Mouse (Mus musculus): ENCODE data around the gene Pigl.

The Pigl gene

DNA sequence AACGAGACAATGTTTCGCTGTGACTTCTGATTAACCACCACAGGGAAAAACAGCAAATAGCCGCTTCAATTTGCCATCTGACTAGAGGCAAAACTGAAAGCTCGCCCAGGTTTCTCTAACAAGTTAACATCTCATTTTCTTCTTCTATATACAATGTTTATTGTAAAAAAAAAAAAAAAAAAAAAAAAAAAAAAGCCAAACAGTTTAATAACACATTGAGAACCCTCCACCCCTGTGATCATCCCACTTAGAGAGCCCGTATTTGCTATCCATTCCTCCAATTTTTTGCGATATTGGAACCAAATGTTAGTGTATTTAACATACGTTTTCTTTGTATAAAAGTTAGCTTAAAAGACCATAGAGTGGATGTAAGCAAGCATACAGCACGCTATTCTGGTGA lies 78.8 kb downstream of the Pigl start:
- DNase-seq: no peak

DNA sequence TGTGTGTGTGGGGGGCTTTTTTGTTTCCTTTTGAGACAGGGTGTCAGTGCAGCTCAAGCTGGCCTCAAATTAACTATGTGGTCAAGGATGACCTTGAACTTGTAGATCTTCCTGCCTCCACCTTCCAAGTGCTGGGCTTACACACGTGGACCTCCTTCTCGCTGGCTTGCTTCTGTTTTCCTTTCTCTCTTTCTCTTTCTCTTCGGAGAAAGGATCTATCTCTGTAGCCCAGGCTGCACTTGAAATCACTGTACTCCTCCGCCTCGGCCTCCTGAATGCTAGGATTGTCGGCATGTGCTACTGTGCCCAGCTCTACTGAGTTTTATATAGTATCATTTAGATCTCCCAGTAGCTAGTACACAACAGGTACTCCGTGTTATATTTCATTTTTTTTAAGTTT lies 79.3 kb downstream of the Pigl start:
- DNase-seq: no peak

DNA sequence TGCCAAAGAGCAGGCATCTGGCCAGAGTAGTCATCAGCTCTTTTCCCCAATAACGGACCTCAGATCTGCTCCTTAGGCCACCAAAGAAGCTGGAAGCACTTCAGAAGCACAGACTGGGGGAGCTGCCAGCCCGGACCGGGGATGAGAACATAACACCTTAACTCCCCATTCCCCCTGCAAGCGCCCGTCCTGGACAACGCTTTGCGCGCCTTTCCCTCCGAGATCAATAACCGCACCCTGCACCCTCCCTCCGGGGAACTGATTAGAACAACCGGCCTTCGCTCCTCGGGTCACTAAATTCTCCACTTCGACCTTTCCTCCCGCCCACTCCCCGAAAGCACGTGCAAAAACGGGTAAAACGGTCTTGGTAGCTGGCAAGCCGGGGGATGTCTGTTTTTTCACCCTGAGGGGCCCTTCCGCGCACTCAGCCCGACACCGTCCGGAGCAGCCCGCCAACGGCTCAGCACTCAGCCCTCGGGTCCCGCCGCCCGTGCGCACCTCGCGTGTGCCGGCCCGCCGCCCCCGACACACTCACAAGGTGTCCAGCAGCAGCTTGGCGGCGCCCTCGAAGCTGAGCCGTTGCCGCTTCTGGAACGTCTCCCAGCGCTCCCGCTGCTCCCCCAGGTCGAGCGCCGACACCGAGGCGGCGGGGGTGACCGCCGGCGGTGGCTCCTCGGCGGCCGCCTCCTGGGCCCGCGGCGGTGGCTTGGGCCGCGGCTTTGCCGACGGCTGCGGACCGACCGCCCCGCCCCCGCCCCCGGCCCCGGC lies 80.2 kb downstream of the Pigl start:
- DNase-seq: peak; percentile 52

DNA sequence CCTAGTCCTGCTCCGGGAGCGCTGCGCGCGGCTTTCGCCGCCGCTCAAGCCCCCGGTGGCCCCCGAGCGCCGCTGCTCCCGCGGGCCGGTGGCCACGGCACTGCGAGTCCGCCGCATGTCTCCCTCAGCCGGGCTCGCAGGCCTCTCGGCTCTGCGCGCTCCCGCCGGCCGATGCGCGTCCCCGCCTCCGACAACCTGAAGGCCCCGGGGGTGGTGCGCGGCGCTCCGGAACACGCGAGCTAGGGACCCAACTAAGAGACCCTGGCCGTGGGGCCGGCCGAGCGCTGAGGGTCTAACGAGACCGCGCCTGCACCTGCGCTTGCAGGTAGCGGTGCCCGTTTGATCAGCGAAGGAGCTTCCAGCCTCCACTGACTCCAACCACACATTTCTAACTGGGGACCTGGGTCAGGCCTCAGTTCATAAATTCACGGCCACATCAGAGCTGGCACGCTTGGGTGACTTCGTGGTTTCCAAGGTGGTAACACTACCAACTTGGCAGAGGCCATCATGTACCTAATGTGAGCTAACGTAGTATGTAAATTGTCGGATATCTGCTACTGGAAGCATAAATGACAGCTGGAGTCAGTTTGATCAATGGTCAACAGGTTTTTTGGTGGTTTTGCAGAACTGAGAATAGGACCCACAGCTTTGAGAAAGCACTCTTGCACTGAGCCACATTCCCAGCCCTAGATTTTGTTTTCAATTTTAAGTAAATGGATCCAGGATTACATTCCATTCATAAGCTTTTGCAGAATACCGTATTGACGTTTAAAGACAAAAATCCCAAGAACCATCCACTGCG lies 81.0 kb downstream of the Pigl start, which contains the start of gene Cenpv:
Gene Cenpv, minus strand, starts transcription at position 173 of the 802 bp plus-strand sequence.
- peak; percentile 77 for DNase-seq

DNA sequence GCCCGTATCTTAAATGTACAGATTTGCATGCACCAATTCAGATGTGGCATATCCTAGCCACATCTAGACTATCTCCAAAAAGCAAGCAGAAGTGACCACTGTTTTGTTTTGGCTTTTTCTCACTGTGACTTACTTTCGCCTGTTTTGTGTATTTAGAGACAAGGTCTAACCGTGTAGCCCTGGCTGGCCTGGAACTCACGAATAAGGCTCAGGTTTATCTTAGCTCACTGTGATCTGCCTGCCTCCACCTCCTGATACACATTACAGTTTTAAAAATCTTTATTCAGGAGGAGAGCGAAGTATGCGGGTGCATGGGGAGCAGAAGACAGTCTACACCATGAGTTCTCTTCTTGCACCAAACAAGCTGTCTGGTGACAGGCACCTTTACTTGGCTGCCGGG lies 81.9 kb downstream of the Pigl start:
- DNase-seq: no peak

DNA sequence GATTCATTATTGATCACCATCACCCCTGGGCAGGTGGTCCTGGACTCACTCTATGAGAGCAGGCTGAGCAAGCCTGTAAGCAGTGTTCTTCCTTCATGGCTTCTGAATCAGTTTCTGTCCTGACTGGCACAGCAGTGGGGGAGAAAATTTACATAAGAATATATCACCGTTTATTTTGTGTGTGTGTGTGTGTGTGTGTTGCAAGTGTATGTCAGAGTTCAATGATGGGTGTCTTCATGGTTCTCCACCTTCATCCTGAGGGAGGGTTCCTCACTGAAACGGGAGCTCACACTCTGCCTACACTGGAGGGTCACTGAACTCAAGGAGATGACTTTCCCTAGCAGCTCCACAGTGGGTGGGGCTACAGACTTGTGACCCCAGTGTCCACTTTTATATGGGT lies 82.7 kb downstream of the Pigl start:
- DNase-seq: no peak

DNA sequence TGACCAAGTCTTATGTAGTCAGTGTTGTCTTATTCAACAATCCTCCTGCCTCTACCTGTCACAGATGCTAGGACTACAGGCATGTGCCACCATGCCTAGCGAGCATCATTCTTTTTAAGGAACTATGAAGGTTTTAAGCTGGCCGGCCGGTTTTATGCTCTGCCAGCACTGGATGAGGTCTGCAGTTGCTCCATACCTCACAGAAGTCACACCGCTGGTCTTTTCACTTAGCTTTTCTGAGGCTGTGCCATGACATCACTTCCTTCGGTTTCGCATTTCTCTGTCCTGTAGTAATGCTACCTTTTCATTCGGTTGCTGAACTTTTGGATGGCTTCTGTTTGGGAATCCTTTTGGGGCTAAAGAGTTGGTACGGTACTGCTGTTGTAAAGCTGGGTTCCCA lies 83.3 kb downstream of the Pigl start:
- no peak for DNase-seq

DNA sequence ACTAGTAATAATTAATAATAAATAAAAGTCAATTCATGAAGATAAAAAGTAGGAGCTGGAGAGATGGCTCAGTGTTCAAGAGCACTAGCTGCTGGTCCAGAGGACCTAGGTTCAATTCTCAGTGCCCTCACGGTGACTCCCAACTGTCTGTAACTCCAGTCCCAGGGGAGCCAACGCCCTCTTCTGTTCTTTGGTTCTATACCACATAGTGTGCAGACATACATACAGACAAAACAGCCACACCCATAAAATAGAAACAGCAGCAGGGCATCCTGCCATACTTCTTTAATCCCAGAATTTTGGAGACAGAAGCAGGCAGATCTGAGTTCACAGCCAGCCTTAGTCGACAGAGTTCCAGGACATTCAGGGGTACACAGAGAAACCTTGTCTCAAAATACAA lies 85.7 kb downstream of the Pigl start:
- DNase-seq: no peak

DNA sequence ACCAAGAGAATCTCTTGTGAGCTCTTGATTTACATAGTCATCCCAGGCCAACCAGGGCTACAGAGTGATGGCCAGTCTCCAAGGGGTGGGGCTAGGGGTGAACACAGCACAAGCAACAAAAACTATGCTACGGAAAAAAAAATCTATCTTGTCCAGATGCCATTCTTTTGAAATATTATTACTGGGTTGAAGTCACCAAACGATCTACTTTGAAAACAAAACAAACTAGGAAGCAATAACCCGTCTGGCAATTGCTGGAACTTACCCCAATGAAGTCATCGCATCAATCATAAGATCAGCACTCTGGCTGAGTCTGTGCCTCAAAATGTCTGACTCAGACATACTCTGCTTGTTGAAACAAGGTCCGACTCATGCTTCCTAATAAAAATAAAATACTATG lies 91.5 kb downstream of the Pigl start:
- DNase-seq: peak; percentile 21

DNA sequence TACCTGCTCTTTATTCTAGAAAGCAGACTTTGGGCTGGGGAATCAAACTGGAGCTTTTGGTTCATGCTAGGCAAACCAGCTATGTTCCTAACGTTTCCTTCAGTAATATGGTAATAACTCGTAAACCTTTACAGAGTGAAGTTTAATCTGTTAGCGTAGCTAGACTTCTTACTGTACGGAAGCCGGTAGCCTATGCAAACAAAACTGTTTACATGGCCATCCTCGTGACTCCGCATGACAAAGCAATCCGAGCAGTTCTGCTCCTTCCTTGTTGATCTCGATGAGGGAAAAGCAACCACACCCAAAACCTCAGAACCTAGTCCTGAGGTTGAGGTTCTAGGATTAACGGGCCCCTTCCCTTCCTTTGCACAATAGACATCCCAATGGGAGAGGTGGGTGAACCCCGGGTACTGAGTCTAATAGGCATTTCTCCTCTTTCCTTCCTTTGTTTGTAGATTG lies 92.0 kb downstream of the Pigl start:
- DNase-seq: peak; percentile 65

DNA sequence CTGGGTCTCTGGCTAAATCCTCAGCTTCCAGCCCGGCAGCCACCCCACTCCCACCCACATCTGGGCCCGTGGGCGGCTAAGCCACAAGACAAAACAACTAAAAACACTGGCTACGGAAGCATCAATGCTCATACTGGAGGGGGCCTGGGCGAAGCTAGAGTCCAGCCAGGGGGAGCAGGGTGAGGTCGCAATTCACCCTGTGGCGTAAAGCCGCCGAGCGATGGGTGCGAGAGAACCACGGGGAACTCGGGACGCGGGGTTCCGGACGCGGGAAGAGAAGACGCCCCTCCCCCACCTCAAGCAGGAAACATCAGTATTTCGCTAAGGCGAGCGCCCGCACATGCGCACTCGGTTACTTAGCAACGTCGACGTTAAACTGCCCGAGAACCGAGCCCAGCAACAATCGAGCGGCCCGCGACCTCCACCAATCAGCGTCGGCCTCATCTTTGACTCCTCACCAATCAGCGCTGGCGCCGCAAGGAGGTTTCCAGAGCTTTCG lies 92.5 kb downstream of the Pigl start, which contains the start of gene Ubb:
Gene Ubb, plus strand, starts transcription at position 445 of the 499 bp plus-strand sequence.
- peak; percentile 98 for DNase-seq

DNA sequence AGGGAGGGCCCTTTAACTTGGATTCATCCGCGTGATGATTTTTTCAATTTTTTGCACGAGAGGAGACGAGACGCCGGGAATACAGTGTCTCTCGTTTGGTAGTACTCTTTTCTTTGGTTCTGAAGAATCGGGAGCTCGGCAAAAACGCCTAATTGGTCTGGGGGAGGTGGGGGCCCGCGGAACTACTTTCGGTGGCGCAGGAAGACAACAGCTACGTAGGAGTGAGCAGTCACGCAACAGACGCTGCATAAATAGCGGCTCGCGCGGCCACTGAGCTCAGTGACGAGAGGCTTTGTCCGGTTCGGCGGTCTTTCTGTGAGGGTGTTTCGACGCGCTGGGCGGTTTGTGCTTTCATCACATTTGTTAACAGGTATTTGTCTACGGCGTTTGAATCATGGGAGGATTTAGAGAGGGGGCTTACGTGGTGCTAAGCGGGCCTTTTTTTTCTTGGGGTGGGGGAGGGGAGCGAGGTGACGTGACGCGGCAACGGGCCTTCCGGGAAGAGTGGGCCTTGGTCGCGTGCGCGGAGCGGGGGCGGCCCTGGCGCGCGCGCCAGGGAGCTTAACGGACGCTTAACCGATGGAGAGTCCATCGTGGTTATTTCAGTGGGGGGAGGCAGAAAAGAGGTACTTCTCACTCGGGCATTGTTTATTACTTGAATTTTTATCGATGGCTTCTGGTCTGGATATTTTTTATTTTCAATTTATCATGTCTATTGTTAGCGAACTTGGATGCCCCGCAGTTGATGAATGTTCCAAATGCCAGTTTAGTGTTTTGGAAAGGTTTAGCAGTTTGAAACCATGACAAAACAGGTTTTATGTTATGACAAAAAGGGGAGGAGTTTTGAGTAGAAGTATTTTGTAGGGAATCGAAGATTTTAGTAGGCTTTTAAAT lies 93.2 kb downstream of the Pigl start:
- peak; percentile 90 for DNase-seq

DNA sequence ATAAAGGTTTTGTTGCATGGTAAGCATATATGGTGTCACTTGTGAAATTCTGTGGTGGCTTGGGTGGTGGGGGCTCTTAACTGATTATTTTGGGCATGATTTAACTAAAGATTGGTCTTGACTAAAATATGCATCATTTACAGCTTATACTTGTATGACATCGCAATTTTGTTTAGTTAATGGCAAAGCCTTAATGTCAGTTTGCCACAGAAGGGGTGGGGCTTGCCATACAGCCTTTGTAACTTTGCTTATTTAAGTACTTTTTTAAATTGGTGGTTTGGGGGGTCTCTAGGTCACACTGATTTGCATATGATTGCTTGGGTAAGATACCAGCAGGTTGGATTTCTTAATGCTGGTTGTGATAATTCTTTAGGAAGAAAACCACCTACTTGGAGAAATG lies 94.9 kb downstream of the Pigl start:
- no peak for DNase-seq

DNA sequence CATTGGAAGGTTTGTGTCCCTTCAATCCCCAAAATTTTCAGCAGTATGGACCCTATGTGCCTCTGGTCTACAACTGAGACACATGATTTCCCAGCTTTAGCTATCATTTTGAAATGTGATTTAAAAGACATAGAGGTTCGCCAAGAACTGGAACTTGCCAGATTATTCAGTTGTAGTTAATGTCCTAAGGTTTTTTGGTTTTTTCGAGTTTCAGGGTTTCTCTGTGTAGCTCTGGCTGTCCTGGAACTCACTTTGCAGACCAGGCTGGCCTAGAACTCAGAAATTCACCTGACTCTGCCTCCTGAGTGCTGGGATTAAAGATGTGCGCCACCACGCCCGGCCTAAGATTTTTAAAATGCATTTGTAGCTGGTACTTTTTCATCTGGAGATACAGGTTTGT lies 95.4 kb downstream of the Pigl start:
- DNase-seq: no peak

DNA sequence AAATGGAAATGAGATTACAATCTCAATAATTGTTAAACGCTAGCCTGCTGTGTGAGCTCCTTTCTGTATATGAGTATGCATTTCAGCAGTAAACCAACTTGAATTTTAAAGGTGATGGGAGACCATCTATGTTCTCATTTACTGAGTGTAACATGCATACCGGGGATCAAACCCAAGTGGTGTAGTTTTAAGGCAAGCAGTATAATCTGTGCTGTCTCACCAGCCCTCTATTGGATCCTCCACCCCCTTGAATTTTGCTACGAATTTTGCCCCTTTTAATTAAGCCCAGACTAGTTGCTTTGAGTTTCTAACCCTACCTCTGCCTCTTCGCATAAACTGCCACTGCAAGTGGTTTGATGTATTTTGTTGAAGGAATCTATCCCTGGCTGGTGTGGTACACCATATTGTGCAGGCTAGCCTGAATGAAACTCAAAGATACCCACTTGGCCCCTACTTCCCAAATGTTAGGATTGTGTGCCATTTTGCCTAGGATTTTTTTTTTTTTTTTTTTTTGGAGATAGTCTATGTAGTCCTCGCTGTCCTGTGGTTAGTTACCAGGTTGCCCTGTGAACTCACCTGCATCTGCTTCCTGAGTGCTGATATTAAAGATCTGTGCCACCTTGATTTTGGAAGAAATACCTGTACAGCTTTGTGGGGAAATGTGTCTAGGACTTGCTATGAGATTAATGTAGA lies 96.0 kb downstream of the Pigl start:
- DNase-seq: no peak

DNA sequence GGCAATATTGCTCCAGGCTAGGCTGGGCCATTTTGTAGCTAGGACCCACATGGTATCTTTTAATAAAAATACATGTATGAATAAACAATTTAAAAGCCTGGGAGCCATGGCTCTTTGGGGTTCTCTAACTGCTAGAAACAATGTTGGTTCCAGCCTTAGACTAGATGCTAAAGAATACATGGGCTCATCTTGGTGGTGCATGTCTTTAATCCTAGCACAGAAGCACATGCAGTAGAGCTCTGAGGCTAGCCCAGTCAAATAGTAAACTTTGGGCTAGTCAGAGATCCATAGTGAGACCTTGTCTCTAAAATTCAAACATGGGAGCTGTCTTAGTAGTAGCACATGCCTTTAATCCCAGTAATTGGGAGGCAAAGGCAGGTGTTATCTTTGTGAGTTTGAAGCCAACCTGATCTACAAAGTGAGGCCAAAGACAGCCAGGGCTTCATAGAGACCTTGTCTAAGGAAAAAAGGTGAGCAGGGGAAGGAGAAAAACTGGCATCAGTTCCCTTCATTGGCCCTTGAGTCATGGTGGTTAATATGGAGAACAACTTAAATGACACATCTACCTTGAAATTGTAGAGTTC lies 96.8 kb downstream of the Pigl start:
- no peak for DNase-seq

DNA sequence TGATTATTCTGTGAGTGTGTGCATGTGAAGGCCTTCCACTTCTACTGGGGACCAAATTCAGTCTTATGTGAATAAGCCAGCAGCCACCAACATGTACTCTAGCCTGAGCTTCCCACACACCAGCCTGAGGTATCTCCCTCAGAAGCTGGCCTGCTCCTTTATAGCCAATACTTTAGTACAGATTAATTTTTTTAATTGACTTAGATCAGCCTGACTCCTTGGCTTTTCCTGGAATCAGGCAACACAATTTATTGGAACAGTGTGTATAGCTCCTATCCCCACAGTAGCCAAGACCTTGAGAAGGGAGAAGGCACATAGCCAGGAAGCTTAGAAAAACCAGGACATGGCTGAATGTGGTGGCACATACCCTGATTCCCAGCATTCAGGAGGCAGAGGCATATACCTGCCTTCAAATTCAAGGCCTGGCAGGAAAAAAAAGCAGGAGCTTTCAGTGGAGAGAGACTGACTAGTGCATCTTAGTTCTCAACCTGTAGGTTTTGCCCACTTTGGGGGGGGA lies 97.7 kb downstream of the Pigl start:
- no peak for DNase-seq

DNA sequence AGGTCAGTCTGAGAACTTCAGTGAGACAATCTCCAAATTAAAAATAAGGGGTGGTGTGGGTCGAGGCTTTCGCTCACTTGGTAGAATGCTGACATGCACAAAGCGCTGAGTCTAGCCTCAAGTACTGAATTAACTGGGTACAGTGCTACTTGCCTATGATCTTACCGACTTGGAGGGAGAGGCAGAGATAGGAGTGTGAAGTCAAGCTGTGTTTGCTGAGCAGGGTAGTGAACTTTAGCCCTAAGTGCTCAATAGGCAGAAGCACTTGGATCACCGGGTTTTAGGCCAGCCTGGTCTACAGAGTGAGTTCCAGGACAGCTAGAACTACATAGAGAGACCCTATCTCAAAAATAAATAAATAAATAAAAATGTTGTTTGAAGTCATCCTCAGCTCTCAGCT lies 98.9 kb downstream of the Pigl start:
- no peak for DNase-seq

DNA sequence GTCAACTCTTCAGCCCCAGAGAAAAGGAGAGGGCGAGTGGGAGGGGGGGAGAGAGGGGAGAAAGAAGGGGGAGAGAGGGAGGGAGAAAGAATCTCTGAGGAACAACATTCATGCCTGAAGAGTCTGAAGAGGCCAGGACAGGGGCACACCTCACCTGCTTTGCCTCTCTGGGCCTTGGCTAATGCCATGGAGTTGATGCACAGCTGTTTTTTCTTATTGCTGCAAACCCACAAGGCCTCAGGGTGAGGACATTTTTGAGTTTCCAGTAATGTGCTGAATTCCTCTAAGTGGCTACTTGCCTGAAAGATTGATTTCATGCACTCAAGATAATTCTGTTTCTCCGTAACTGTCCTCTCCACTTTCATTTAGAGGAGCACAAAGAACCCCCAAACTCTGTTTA lies 99.9 kb downstream of the Pigl start:
- no peak for DNase-seq

DNA sequence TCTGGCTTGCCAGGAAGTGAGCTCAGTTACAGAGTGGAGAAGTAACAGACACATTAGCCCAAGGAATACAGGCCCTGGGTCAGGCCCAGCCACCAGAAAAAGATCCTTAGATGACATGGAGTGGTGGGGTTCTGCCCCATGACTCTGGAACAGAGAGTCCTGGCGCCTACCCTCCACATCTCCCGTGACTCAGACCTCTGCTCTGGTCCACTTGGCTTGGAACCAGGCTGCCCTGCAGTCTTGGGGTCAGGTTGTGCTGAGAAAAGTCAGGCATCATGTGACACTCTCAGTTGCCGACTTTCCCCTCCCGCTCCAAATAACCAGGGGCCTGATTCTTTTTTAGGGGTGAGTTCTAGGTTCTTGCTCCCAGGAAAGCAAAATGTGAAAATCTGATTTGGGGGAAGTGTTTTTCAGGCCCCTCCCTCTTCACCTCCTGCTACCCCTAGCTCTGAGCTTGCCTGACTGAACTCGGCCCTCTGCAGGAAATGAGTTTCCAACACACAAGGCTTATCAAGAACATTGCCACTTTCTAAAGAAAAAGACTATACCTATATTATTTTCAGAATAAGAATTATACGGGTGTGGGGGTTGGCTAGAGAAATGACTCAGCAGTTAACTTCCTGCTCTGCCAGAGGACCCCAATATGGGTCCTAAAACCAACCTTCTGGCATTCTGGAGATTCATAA lies 100.8 kb downstream of the Pigl start:
- no peak for DNase-seq

DNA sequence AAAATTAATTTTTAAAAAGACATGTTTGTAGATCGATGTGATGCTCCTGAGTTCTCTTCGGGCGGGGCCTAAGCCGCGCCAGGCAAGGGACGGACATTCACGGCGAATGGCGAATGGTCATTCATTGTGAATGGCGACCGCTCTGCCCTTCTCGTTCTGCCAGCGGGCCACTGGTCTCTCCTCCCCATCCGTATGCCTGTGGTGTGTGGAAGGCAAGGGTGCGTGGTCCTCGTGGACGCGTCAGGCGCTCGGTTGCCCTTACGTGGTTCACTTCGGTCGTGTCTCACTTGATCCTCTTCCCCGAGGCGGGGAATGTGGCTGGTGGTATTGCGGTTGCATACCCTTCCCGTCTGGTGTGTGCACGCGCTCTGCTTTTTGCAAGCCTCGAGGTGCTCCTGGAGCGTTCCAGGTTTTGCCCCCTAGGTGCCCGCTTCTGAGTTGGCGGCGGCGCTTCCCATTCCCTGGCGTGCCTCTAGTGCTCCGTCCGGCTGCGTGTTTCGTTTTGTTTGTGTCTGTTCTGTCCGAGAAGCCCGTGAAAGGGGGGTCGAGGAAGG lies 102.3 kb downstream of the Pigl start:
- DNase-seq: peak; percentile 15

Measured in thymus, postnatal 25 days (tissue).